Mouse (Mus musculus) large intestine, adult 2 months (tissue): ENCODE results near the gene Pold2. TPM values are rescaled to one million over a fixed set of nuclear protein-coding genes. Genes with fewer than 3 reads are reported as not detected.
"Not testable (repeated sequence)": the region's sequence is repeated elsewhere in the genome, so short reads cannot be mapped to it uniquely, and the experiment has no call there.

ENCODE experiments used
- DNase-seq: peaks from one replicate; pipeline ENCODE4 v3.0.0-alpha.2; 2012; ENCODE audit warnings: low read depth, low spot score
- WGBS: fragments of 180-500 bp; shearing (Covaris S2); methylation state at CpG from one replicate; pipeline ENCODE4 v1.1.7; 2018; 5-methylcytosine and 5-hydroxymethylcytosine counted together
- polyA plus RNA-seq: library from polyadenylated mRNA; depleted of rRNA; stranded (reverse); fragments of >200 nt; gene quantifications from 2 replicates; pipeline ENCODE4 v1.2.3, GENCODE M21; 2012

Pold2 gene
- polyA plus RNA-seq, 1 experiment, result 153 TPM

GRCm38 (mm10) chr11:5901320-5901719, 23.2 kb upstream of the Pold2 start:
- no peak for DNase-seq
- WGBS, result 57% methylated on average over 3 of the region's 3 CpGs

GRCm38 (mm10) chr11:5899286-5899685, 21.2 kb upstream of the Pold2 start:
- WGBS, result 95% methylated on average over 10 of the region's 10 CpGs
- DNase-seq, result no peak

GRCm38 (mm10) chr11:5898531-5898930, 20.4 kb upstream of the Pold2 start, which contains the start of gene Myl7:
Gene Myl7, minus strand, starts transcription at chr11:5898782.
- no peak for DNase-seq
- 31% methylated on average over 5 of the region's 5 CpGs for WGBS

- DNase-seq, result no peak
- 54% methylated on average over 10 of the region's 10 CpGs for WGBS
Observed at GRCm38 (mm10) chr11:5897839-5898238, 19.7 kb upstream of the Pold2 start.

GRCm38 (mm10) chr11:5897230-5897629, 19.1 kb upstream of the Pold2 start:
- no peak for DNase-seq
- WGBS, result 43% methylated on average over 16 of the region's 16 CpGs

GRCm38 (mm10) chr11:5893807-5894206, 15.7 kb upstream of the Pold2 start:
- 94% methylated on average over 6 of the region's 6 CpGs for WGBS
- DNase-seq, result no peak

GRCm38 (mm10) chr11:5892810-5893368, 14.8 kb upstream of the Pold2 start:
- no peak for DNase-seq
- 64% methylated on average over 4 of the region's 4 CpGs for WGBS

GRCm38 (mm10) chr11:5892151-5892591, 14.1 kb upstream of the Pold2 start:
- no peak for DNase-seq
- 25% methylated on average over 8 of the region's 8 CpGs for WGBS

- 65% methylated on average over 5 of the region's 5 CpGs for WGBS
- not testable (repeated sequence) for DNase-seq
Observed at GRCm38 (mm10) chr11:5888563-5888962, 10.5 kb upstream of the Pold2 start.

GRCm38 (mm10) chr11:5887250-5887649, 9.2 kb upstream of the Pold2 start:
- DNase-seq, result no peak
- 89% methylated on average over 5 of the region's 5 CpGs for WGBS

GRCm38 (mm10) chr11:5886187-5886586, 8.1 kb upstream of the Pold2 start:
- DNase-seq, result no peak
- WGBS, result 15% methylated on average over 9 of the region's 9 CpGs

GRCm38 (mm10) chr11:5882518-5882917, 4.4 kb upstream of the Pold2 start:
- DNase-seq, result no peak
- WGBS, result 73% methylated on average over 8 of the region's 8 CpGs

GRCm38 (mm10) chr11:5879905-5880304, 1.8 kb upstream of the Pold2 start:
- 79% methylated on average over 5 of the region's 5 CpGs for WGBS
- DNase-seq, result no peak

- no peak for DNase-seq
- WGBS, result 32% methylated on average over 8 of the region's 8 CpGs
Observed at GRCm38 (mm10) chr11:5878661-5879060, 569 bp upstream of the Pold2 start.

- WGBS, result 0% methylated on average over 5 of the region's 5 CpGs
- no peak for DNase-seq
Observed at GRCm38 (mm10) chr11:5877421-5877820, 671 bp downstream of the Pold2 start.

- 98% methylated on average over 9 of the region's 9 CpGs for WGBS
- DNase-seq, result no peak
Observed at GRCm38 (mm10) chr11:5873192-5873591, 4.9 kb downstream of the Pold2 start.

GRCm38 (mm10) chr11:5872707-5873106, 5.4 kb downstream of the Pold2 start:
- 95% methylated on average over 11 of the region's 11 CpGs for WGBS
- no peak for DNase-seq

- DNase-seq, result no peak
- WGBS, result 85% methylated on average over 16 of the region's 16 CpGs
Observed at GRCm38 (mm10) chr11:5870069-5870468, 8.0 kb downstream of the Pold2 start.

- 94% methylated on average over 16 of the region's 16 CpGs for WGBS
- no peak for DNase-seq
Observed at GRCm38 (mm10) chr11:5869331-5869730, 8.8 kb downstream of the Pold2 start.

- 87% methylated on average over 12 of the region's 12 CpGs for WGBS
- no peak for DNase-seq
Observed at GRCm38 (mm10) chr11:5868324-5868723, 9.8 kb downstream of the Pold2 start.

- WGBS, result 85% methylated on average over 2 of the region's 2 CpGs
- DNase-seq, result no peak
Observed at GRCm38 (mm10) chr11:5867196-5867595, 10.9 kb downstream of the Pold2 start.
